ENCODE assay signal across 31 mouse cellular contexts in the genomic region with DNA sequence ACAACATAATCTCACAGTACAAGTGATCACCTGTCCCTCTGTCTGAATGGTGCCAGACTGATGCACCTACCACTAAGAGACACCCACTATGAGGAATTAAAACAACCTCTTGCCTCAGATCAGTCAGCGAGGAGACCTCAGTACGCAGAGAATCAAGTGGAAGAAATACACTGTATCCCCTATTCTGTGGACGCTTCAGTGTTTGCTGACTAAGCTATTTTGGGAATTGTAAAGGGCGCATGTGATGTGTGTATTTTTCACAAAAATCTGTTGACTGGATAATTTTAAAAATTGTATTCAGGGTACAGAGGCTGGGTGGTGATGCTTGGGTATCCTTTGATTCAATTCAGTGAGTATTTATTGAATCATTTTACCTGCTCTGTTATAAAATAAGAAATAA.
"Had no signal": no experiment of that assay in that cellular context is flagged by ENCODE, and none has a peak within 500 bp of the region (broad histone marks: within the 10 kb centered on the region; RNA-seq: fewer than 3 reads in every experiment).

No protein-coding gene starts in this region.

- DNase-seq: left cerebral cortex, postnatal 4 days; liver; liver, embryonic 13.5 days; liver, postnatal 0 days; lung, adult 18-20 months; lung, adult 2 months; lung, embryonic 14.5 days; lung, postnatal 10 days; lung, postnatal 14 days; lung, postnatal 36 days; lung, postnatal 4 days; midbrain, embryonic 14.5 days had no signal

- H3K36me3 ChIP-seq: limb, embryonic 10.5 days; limb, embryonic 12.5 days; limb, embryonic 13.5 days; limb, embryonic 15.5 days; liver, embryonic 12.5 days; liver, embryonic 13.5 days; liver, embryonic 15.5 days; lung, embryonic 15.5 days; midbrain, embryonic 10.5 days; midbrain, embryonic 12.5 days; midbrain, embryonic 13.5 days; midbrain, embryonic 15.5 days had no signal

- H3K9ac ChIP-seq: limb, embryonic 12.5 days; limb, embryonic 13.5 days; limb, embryonic 15.5 days; liver, embryonic 12.5 days; liver, embryonic 13.5 days; liver, embryonic 14.5 days; liver, embryonic 15.5 days; liver, postnatal 0 days; lung, embryonic 14.5 days; lung, embryonic 15.5 days; midbrain, embryonic 12.5 days; midbrain, embryonic 13.5 days; midbrain, embryonic 15.5 days had no signal

- H3K4me3 ChIP-seq: limb, embryonic 10.5 days; limb, embryonic 12.5 days; limb, embryonic 13.5 days; limb, embryonic 15.5 days; liver, embryonic 12.5 days; liver, embryonic 13.5 days; liver, embryonic 15.5 days; lung, embryonic 15.5 days; midbrain, embryonic 10.5 days; midbrain, embryonic 12.5 days; midbrain, embryonic 13.5 days; midbrain, embryonic 15.5 days; myocyte had no signal

- H3K27ac ChIP-seq: limb, embryonic 10.5 days; limb, embryonic 12.5 days; limb, embryonic 13.5 days; limb, embryonic 15.5 days; liver, embryonic 12.5 days; liver, embryonic 13.5 days; liver, embryonic 14.5 days; liver, embryonic 15.5 days; lung, embryonic 15.5 days; macrophage; midbrain, embryonic 10.5 days; midbrain, embryonic 12.5 days; midbrain, embryonic 13.5 days; midbrain, embryonic 15.5 days had no signal

- H3K4me2 ChIP-seq: limb, embryonic 12.5 days; limb, embryonic 13.5 days; limb, embryonic 15.5 days; liver, embryonic 11.5 days; liver, embryonic 12.5 days; liver, embryonic 13.5 days; liver, embryonic 15.5 days; lung, embryonic 14.5 days; lung, embryonic 15.5 days; midbrain, embryonic 11.5 days; midbrain, embryonic 12.5 days; midbrain, embryonic 13.5 days; midbrain, embryonic 15.5 days had no signal

- ATAC-seq: liver, embryonic 12.5 days; liver, postnatal 0 days; lung, postnatal 0 days; midbrain, embryonic 13.5 days; midbrain, embryonic 15.5 days; midbrain, embryonic 16.5 days had no signal

- H3K27me3 ChIP-seq: limb, embryonic 12.5 days; limb, embryonic 13.5 days; limb, embryonic 15.5 days; liver, embryonic 12.5 days; liver, embryonic 13.5 days; liver, embryonic 15.5 days; lung, embryonic 15.5 days; megakaryocyte, embryonic 14.5 days; midbrain, embryonic 12.5 days; midbrain, embryonic 13.5 days; midbrain, embryonic 15.5 days had no signal

- H3K9me3 ChIP-seq: limb, embryonic 10.5 days; limb, embryonic 12.5 days; limb, embryonic 13.5 days; limb, embryonic 15.5 days; liver, embryonic 15.5 days; lung, embryonic 15.5 days; midbrain, embryonic 10.5 days; midbrain, embryonic 12.5 days; midbrain, embryonic 13.5 days; midbrain, embryonic 15.5 days had no signal

- H3K4me1 ChIP-seq: liver, embryonic 12.5 days; liver, embryonic 13.5 days; liver, embryonic 15.5 days; lung, embryonic 15.5 days; megakaryocyte, embryonic 14.5 days; midbrain, embryonic 12.5 days; midbrain, embryonic 13.5 days; midbrain, embryonic 15.5 days had no signal
